Mouse (Mus musculus) olfactory bulb, adult 2 months (tissue): ENCODE results near the gene Ube2l3.

Experiments used
- CTCF ChIP-seq: fragments of 200-500 bp; IDR thresholded peaks from 2 replicates; pipeline ENCODE4 v1.5.1; 2012; ENCODE audit warnings: low read depth, mild to moderate bottlenecking, low read length, moderate library complexity; ENCODE audit not compliant: insufficient read depth
- POLR2A ChIP-seq: fragments of 200-500 bp; IDR thresholded peaks from 2 replicates; pipeline ENCODE4 v1.6.1; 2012; ENCODE audit warnings: mild to moderate bottlenecking, low read depth, low read length, moderate library complexity; ENCODE audit not compliant: insufficient read depth

- TF ChIP-seq POLR2A = no peak
- TF ChIP-seq CTCF = peak; percentile 91
Measured at GRCm38 (mm10) chr16:17208389-17209361, 6.2 kb upstream of the Ube2l3 start, which contains the start of gene Rimbp3.
